Mouse (Mus musculus): ENCODE data around the gene Mb21d2. TPM values are rescaled to one million over a fixed set of nuclear protein-coding genes. Genes with fewer than 3 reads are reported as not detected.

Gene Mb21d2
- polyA plus RNA-seq, 1 experiment from 2014 or later = 7.2 TPM

Other genes starting within 250 kb of the Mb21d2 start
- gene Fgf12, start 176.6 kb downstream of the Mb21d2 start, polyA plus RNA-seq (2016; fragmentation: Nextera tagmentation; extraction: Ambion mirVana) = 2.0 and 2.2 TPM in 2 replicates

Measured in heart, embryonic 10.5 days (tissue).